In the genomic region with DNA sequence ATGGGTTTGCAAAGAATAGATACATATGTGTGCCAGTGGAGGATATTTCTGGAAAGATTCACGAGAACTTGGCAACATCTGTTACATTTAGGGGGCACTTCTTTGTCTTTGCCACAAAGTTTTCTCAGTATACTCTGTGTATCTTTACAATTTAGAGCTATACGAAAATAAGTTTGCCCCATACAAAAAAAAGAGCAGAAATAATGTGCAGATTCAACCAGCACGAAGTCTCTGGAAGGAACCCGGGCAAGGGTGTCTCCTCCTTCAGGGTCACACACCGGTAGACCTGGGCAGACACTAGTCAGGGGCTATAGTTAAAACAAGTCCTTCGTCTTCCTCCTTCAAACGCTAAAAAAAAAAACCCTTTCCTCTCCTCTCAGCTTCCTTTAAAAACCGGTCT, we compare ENCODE assay signal across 7 mouse cellular contexts. TPM values are rescaled to one million over a fixed set of nuclear protein-coding genes. Genes with fewer than 3 reads are reported as not detected.
DNase-seq lines count a peak whose midpoint lies in the region; ATAC-seq and TF ChIP-seq lines count a peak whose summit lies in the region.

No protein-coding gene starts in this region.

- H3K27me3 ChIP-seq in lung, embryonic 16.5 days (ENCODE audit: control insufficient read depth, insufficient read depth, low read depth, low read length), result no peaks in the 10 kb centered on the region; the same call in 1 of the 2 replicates
- peaks cover 13% of the 10 kb centered on the region for H3K27me3 ChIP-seq in forebrain, postnatal 0 days (ENCODE audit: insufficient read depth, low read length)
- no peaks in the 10 kb centered on the region for H3K27me3 ChIP-seq in limb, embryonic 15.5 days
- no peaks in the 10 kb centered on the region; the same call in 1 of the 2 replicates for H3K27me3 ChIP-seq in stomach, embryonic 16.5 days (ENCODE audit: control insufficient read depth, insufficient read depth, low read length)

- no peak overlapping the region for H3K9ac ChIP-seq in lung, embryonic 16.5 days (ENCODE audit: low read length)
- H3K9ac ChIP-seq in forebrain, postnatal 0 days, result no peak overlapping the region
- H3K9ac ChIP-seq in limb, embryonic 15.5 days, result no peak overlapping the region
- H3K9ac ChIP-seq in stomach, embryonic 16.5 days (ENCODE audit: low read length), result no peak overlapping the region; the same call in 1 of the 2 replicates

- ATAC-seq in lung, embryonic 16.5 days (ENCODE audit: low read depth), result no peak
- no peak for ATAC-seq in forebrain, postnatal 0 days
- no peak for ATAC-seq in limb, embryonic 15.5 days (ENCODE audit: insufficient number of reproducible peaks, low FRiP score, low TSS enrichment, low read depth)
- no peak for ATAC-seq in stomach, embryonic 16.5 days (ENCODE audit: insufficient read depth, low FRiP score)

- WGBS in lung, embryonic 16.5 days, result 30% methylated on average over 8 of the region's 8 CpGs
- WGBS in lung, adult 2 months, result 58% methylated on average over 8 of the region's 8 CpGs
- WGBS in forebrain, postnatal 0 days, result 57% methylated on average over 8 of the region's 8 CpGs
- 33% methylated on average over 8 of the region's 8 CpGs for WGBS in limb, embryonic 15.5 days
- WGBS in stomach, embryonic 16.5 days, result 37% methylated on average over 8 of the region's 8 CpGs

- H3K36me3 ChIP-seq in lung, embryonic 16.5 days (ENCODE audit: control insufficient read depth, insufficient read depth, low read length), result no peaks in the 10 kb centered on the region
- no peaks in the 10 kb centered on the region for H3K36me3 ChIP-seq in forebrain, postnatal 0 days (ENCODE audit: insufficient read depth)
- no peaks in the 10 kb centered on the region for H3K36me3 ChIP-seq in limb, embryonic 15.5 days
- no peaks in the 10 kb centered on the region for H3K36me3 ChIP-seq in stomach, embryonic 16.5 days (ENCODE audit: control insufficient read depth, insufficient read depth, low read length)

- no peak for TF ChIP-seq POLR2A in lung, adult 2 months (IDR thresholded peaks at IDR 0.05; ENCODE audit: borderline replicate concordance, extremely low read depth, low read depth, low read length)

- no peak for TF ChIP-seq CTCF in lung, adult 2 months (IDR thresholded peaks at IDR 0.05; ENCODE audit: insufficient read depth, low read length)
- TF ChIP-seq CTCF in forebrain, postnatal 0 days (IDR thresholded peaks at IDR 0.05; ENCODE audit: low read depth), result no peak

- H3K4me2 ChIP-seq in lung, embryonic 16.5 days (ENCODE audit: low read depth, low read length), result peak overlapping the region; percentile 100
- peak overlapping the region; percentile 99; the same call in 1 of the 2 replicates for H3K4me2 ChIP-seq in forebrain, postnatal 0 days (ENCODE audit: low read depth)
- H3K4me2 ChIP-seq in limb, embryonic 15.5 days, result peak overlapping the region; percentile 99
- peak overlapping the region; percentile 99 for H3K4me2 ChIP-seq in stomach, embryonic 16.5 days (ENCODE audit: low read depth, low read length)

- DNase-seq in lung, adult 2 months, result no peak
- DNase-seq in forebrain, postnatal 0 days, result no peak
- no peak for DNase-seq in retina, postnatal 1 day
- DNase-seq in right cerebral cortex, postnatal 25 days, result no peak

- peaks cover 13% of the 10 kb centered on the region; the same call in 1 of the 2 replicates for H3K4me1 ChIP-seq in lung, embryonic 16.5 days (replicated peaks; ENCODE audit: control insufficient read depth, insufficient read depth, low read length)
- H3K4me1 ChIP-seq in lung, adult 2 months (ENCODE audit: control insufficient read depth, insufficient read depth, low read length), result peaks cover 4% of the 10 kb centered on the region; the same call in 1 of the 2 replicates
- H3K4me1 ChIP-seq in forebrain, postnatal 0 days (ENCODE audit: insufficient read depth), result peaks cover 5% of the 10 kb centered on the region
- H3K4me1 ChIP-seq in limb, embryonic 15.5 days, result peaks cover 10% of the 10 kb centered on the region
- H3K4me1 ChIP-seq in stomach, embryonic 16.5 days (ENCODE audit: control insufficient read depth, insufficient read depth, low read length), result no peaks in the 10 kb centered on the region

- no peaks in the 10 kb centered on the region for H3K9me3 ChIP-seq in lung, embryonic 16.5 days (ENCODE audit: control insufficient read depth, low read length)
- no peaks in the 10 kb centered on the region for H3K9me3 ChIP-seq in forebrain, postnatal 0 days (ENCODE audit: low read length)
- no peaks in the 10 kb centered on the region for H3K9me3 ChIP-seq in limb, embryonic 15.5 days
- H3K9me3 ChIP-seq in stomach, embryonic 16.5 days (replicated peaks; ENCODE audit: control insufficient read depth, low read length), result no peaks in the 10 kb centered on the region

- H3K27ac ChIP-seq in lung, embryonic 16.5 days (ENCODE audit: low read length), result no peak overlapping the region
- H3K27ac ChIP-seq in forebrain, postnatal 0 days (ENCODE audit: low read depth, low read length), result no peak overlapping the region
- no peak overlapping the region for H3K27ac ChIP-seq in limb, embryonic 15.5 days
- no peak overlapping the region for H3K27ac ChIP-seq in stomach, embryonic 16.5 days (ENCODE audit: low read length)

- H3K4me3 ChIP-seq in lung, embryonic 16.5 days (ENCODE audit: low read length), result peak overlapping the region; percentile 80; the same call in 1 of the 2 replicates
- H3K4me3 ChIP-seq in lung, adult 2 months (replicated peaks; ENCODE audit: extremely low read depth, low read depth, low read length), result no peak overlapping the region
- H3K4me3 ChIP-seq in forebrain, postnatal 0 days (ENCODE audit: low read depth, low read length), result peak overlapping the region; percentile 65; the same call in 1 of the 2 replicates
- peak overlapping the region; percentile 75; the same call in 1 of the 2 replicates for H3K4me3 ChIP-seq in limb, embryonic 15.5 days
- peak overlapping the region; percentile 83 for H3K4me3 ChIP-seq in stomach, embryonic 16.5 days (replicated peaks; ENCODE audit: low read length)

RNA-seq across cellular contexts. Expression of gene Cdc14b, which starts 1.7 kb away (rescaled TPM):
- 8.6 and 8.7 TPM in 2 replicates for polyA plus RNA-seq in lung, embryonic 16.5 days (2015; fragmentation: Nextera tagmentation; extraction: Ambion mirVana)
- 4.2 and 6.6 TPM in 2 replicates for polyA plus RNA-seq in lung, adult 2 months (2012; rRNA removed)
- 1.7 and 3.0 TPM in 2 replicates for total RNA-seq in forebrain, postnatal 0 days (2014; rRNA removed)
- 0.42 and 0.75 TPM in 2 replicates for polyA plus RNA-seq in forebrain, postnatal 0 days (2015; fragmentation: Nextera tagmentation; extraction: Ambion mirVana)
- 11.3 and 12.7 TPM in 2 replicates for polyA plus RNA-seq in limb, embryonic 15.5 days (2015; fragmentation: Nextera tagmentation; extraction: Ambion mirVana)
- polyA plus RNA-seq in stomach, embryonic 16.5 days (2015; fragmentation: Nextera tagmentation; extraction: Ambion mirVana), result 25.2 and 28.9 TPM in 2 replicates

RNA-seq across cellular contexts. Expression of gene Aaed1, which starts 39.2 kb away (rescaled TPM):
- 60.9 and 62.4 TPM in 2 replicates for polyA plus RNA-seq in lung, embryonic 16.5 days (2015; fragmentation: Nextera tagmentation; extraction: Ambion mirVana)
- polyA plus RNA-seq in lung, adult 2 months (2012; rRNA removed), result 17.8 and 18.0 TPM in 2 replicates
- total RNA-seq in forebrain, postnatal 0 days (2014; rRNA removed), result 9.8 and 13.5 TPM in 2 replicates
- polyA plus RNA-seq in forebrain, postnatal 0 days (2015; fragmentation: Nextera tagmentation; extraction: Ambion mirVana), result 7.2 and 9.1 TPM in 2 replicates
- polyA plus RNA-seq in limb, embryonic 15.5 days (2015; fragmentation: Nextera tagmentation; extraction: Ambion mirVana), result 44.8 and 46.3 TPM in 2 replicates
- polyA plus RNA-seq in stomach, embryonic 16.5 days (2015; fragmentation: Nextera tagmentation; extraction: Ambion mirVana), result 55.2 and 61.7 TPM in 2 replicates
